Mouse (Mus musculus) hindbrain, embryonic 12.5 days (tissue): ENCODE measurements around the gene Tfap2c. TPM values are rescaled to one million over a fixed set of nuclear protein-coding genes. Genes with fewer than 3 reads are reported as not detected.

ENCODE experiments used
- ATAC-seq: fragments of 200-750 bp; cut with Nextera tagmentation; 2 replicates; pipeline ENCODE4 v1.8.0; 2017; ENCODE audit warnings: moderate TSS enrichment; ENCODE audit not compliant: low FRiP score
- H3K27ac ChIP-seq: fragments of 300-500 bp; sonication (generic); 2 replicates; pipeline ENCODE4 v1.5.1; 2016; ENCODE audit warnings: mild to moderate bottlenecking
- H3K27me3 ChIP-seq: fragments of 300-500 bp; sonication (generic); 2 replicates; pipeline ENCODE4 v1.6.1; 2016; ENCODE audit warnings: mild to moderate bottlenecking
- H3K36me3 ChIP-seq: fragments of 300-500 bp; sonication (generic); 2 replicates; pipeline ENCODE4 v1.6.1; 2016; ENCODE audit warnings: mild to moderate bottlenecking
- H3K4me1 ChIP-seq: fragments of 300-500 bp; sonication (generic); 2 replicates; pipeline ENCODE4 v1.6.1; 2016
- H3K4me2 ChIP-seq: fragments of 300-500 bp; sonication (generic); replicated peaks from 2 replicates; pipeline ENCODE4 v1.6.1; 2016; ENCODE audit warnings: mild to moderate bottlenecking
- H3K4me3 ChIP-seq: fragments of 300-500 bp; sonication (generic); 2 replicates; pipeline ENCODE4 v1.5.1; 2016; ENCODE audit warnings: mild to moderate bottlenecking
- H3K9ac ChIP-seq: fragments of 300-500 bp; sonication (generic); 2 replicates; pipeline ENCODE4 v1.6.1; 2016; ENCODE audit warnings: mild to moderate bottlenecking, moderate library complexity
- H3K9me3 ChIP-seq: fragments of 300-500 bp; sonication (generic); replicated peaks from 2 replicates; pipeline ENCODE4 v1.6.1; 2016; ENCODE audit warnings: mild to moderate bottlenecking
- WGBS: fragments of 180-500 bp; shearing (Covaris S2); methylation state at CpG from one replicate; pipeline ENCODE4 v1.1.7; 2016; 5-methylcytosine and 5-hydroxymethylcytosine counted together
- polyA plus RNA-seq: library from polyadenylated mRNA; unstranded; fragments of >200 nt; fragmentation: Nextera tagmentation; extraction: Ambion mirVana; gene quantifications from 2 replicates; pipeline ENCODE4 v1.2.1, GENCODE M21; 2016

The Tfap2c gene
- polyA plus RNA-seq, 1 experiment from 2014 or later, result 1.9 TPM

DNA sequence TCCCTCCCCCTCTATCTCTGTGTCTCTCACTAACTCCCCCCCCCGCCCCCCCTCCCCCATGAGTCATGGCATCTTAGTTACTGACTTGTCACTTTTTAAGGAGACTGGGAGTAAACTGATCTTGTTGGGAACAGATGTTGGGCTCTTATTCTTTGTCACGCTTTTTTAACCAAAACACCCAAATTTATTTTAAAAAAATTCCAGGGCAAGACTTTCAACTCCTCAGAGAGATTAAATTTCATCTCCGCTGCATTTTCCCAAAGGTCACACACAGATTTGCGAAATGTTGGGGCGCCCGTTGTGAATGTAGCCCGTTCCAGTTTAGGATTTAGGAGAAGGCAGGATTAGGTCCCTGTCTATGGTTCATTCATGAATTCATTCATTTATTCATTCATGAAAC is 47.7 kb downstream of the Tfap2c start:
- no peaks in the 10 kb centered on the region for H3K4me1 ChIP-seq
- no peak for ATAC-seq
- H3K27me3 ChIP-seq, result 0 out of 2 replicates have a peak, but pooled peaks cover 3% of the 10 kb centered on the region
- H3K27ac ChIP-seq, result no peak overlapping the region
- H3K4me3 ChIP-seq, result no peak overlapping the region
- H3K9ac ChIP-seq, result no peak overlapping the region
- H3K36me3 ChIP-seq, result no peaks in the 10 kb centered on the region
- no peak overlapping the region for H3K4me2 ChIP-seq
- H3K9me3 ChIP-seq, result no peaks in the 10 kb centered on the region
- 57% methylated on average over 7 of the region's 7 CpGs for WGBS

DNA sequence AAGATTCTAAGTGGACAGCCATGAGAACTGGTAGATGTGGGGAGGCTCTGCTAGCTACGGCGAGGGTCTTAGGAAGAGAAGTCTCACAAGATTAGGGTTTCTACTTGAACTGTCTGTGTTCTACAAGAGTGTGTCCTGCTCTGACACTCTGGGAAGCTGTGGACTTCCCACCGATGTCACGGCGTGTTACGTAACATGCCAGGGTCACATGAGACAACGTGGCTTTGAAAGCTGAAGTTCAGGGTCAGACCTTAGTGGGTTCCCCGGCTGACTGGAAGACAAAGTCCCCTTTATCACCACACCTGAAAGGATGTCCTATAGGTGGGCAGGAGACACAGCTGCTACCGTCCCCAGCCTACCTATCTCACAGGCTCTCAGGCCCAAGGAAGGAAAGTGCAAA is 48.5 kb downstream of the Tfap2c start:
- no peak for ATAC-seq
- Histone ChIP-seq H3K4me2 (no peak overlapping the region), H3K27ac (no peak overlapping the region), H3K4me3 (no peak overlapping the region), H3K27me3 (0 out of 2 replicates have a peak, but pooled peaks cover 3% of the 10 kb centered on the region), H3K4me1 (no peaks in the 10 kb centered on the region), H3K36me3 (no peaks in the 10 kb centered on the region), H3K9ac (no peak overlapping the region), H3K9me3 (no peaks in the 10 kb centered on the region)
- 75% methylated on average over 9 of the region's 9 CpGs for WGBS

DNA sequence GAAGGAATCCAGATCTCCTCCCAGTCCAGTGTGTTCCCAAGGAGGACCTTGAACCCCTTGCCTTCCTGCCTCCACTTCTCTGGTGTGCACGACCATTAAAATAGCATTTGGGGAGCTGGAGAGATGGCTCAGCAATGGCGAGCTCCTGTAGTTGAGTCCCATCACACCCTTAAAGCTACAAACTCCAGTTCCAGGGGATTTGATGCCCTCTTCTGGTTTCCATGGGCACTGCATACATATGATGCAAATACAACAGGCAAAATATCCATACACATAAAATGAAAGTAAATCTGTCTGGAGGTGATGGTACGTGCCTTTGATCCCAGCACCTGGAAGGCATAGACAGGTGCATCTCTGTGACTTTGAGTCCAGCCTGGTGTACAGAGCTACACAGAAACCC is 55.2 kb downstream of the Tfap2c start:
- Histone ChIP-seq H3K4me1 (no peaks in the 10 kb centered on the region), H3K9ac (no peak overlapping the region), H3K4me2 (no peak overlapping the region), H3K27ac (no peak overlapping the region), H3K27me3 (0 out of 2 replicates have a peak, but pooled peaks cover 3% of the 10 kb centered on the region), H3K9me3 (no peaks in the 10 kb centered on the region), H3K36me3 (no peaks in the 10 kb centered on the region), H3K4me3 (no peak overlapping the region)
- 92% methylated on average over 3 of the region's 3 CpGs for WGBS
- ATAC-seq, result no peak

DNA sequence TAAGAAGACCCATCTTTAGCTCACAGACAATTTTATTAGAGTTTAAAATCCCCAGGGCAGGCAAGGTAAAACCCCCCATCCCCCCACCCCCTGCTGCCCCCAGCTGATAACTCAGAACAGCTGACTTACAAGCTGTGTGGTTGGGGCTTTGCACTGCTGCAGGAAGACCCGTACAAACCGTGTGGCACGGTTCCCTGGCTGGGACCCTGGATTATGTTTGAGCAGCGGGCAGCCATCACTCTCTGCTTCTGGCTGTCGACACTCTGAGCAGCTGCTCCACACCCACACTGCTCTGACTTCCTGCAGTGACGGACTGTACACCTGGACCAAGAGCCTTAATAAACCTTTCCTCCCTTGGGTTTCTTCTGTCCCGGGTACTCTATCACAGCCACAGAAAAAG is 56.2 kb downstream of the Tfap2c start:
- Histone ChIP-seq H3K4me3 (no peak overlapping the region), H3K36me3 (no peaks in the 10 kb centered on the region), H3K9ac (no peak overlapping the region), H3K27ac (no peak overlapping the region), H3K4me2 (no peak overlapping the region), H3K9me3 (no peaks in the 10 kb centered on the region), H3K27me3 (0 out of 2 replicates have a peak, but pooled peaks cover 3% of the 10 kb centered on the region), H3K4me1 (no peaks in the 10 kb centered on the region)
- WGBS, result 54% methylated on average over 7 of the region's 7 CpGs
- no peak for ATAC-seq

DNA sequence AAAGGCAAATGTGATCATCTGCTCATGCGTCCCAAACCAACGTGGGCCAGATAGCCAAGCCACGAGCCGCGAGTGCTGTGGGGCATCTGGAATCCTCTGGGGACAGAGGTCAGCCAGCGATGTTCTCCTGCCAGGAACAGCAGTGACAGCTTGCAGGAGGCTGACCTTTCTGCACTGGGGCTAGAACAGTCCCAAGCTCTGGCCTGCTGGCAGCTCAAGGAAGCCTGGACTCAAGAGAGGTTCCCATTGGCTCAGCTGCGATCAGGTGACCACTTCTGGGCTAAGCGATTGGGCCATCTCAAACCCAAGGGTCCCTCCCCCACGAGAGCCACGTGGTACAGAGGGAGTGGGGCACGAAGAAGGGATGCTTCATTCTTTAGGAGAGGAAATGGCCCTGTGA is 58.3 kb downstream of the Tfap2c start:
- Histone ChIP-seq H3K36me3 (no peaks in the 10 kb centered on the region), H3K4me1 (no peaks in the 10 kb centered on the region), H3K4me3 (no peak overlapping the region), H3K9me3 (no peaks in the 10 kb centered on the region), H3K27ac (no peak overlapping the region), H3K27me3 (peaks cover 6% of the 10 kb centered on the region), H3K4me2 (no peak overlapping the region), H3K9ac (no peak overlapping the region)
- no peak for ATAC-seq
- WGBS, result 72% methylated on average over 11 of the region's 11 CpGs

Other genes starting within 250 kb of the Tfap2c start
- 31.8 and 33.1 TPM in 2 replicates for gene Fam210b, start 204.0 kb upstream of the Tfap2c start, polyA plus RNA-seq
- 78.8 and 85.6 TPM in 2 replicates for gene Aurka, start 179.1 kb upstream of the Tfap2c start, polyA plus RNA-seq
- gene Cstf1, start 178.9 kb upstream of the Tfap2c start, polyA plus RNA-seq, result 37.3 and 37.5 TPM in 2 replicates
- gene Cass4, start 155.8 kb upstream of the Tfap2c start, polyA plus RNA-seq, result 0.14 and 0.38 TPM in 2 replicates
- 86.5 and 93.0 TPM in 2 replicates for gene Rtf2, start 109.0 kb upstream of the Tfap2c start, polyA plus RNA-seq
- 2.2 and 2.5 TPM in 2 replicates for gene Gcnt7, start 91.0 kb upstream of the Tfap2c start, polyA plus RNA-seq
- gene Fam209, start 77.1 kb upstream of the Tfap2c start, polyA plus RNA-seq, result 0.70 TPM in 1 of 2 replicates, not detected in the other